Mouse (Mus musculus): ENCODE data around the gene Fam131b.

Gene Fam131b

GRCm38 (mm10) chr6:42324482-42325267, at the start of gene Fam131b:
Gene Fam131b, minus strand, starts transcription at chr6:42324643.
- in situ Hi-C loops (cut with MboI; ENCODE audit: unreplicated experiment in 2 of 2): loop anchor here (5.0 kb wide), 2 partner anchors 97 to 1207 kb away; no protein-coding TSS in a partner anchor

- in situ Hi-C loops (cut with MboI; ENCODE audit: unreplicated experiment in 2 of 2): no loop called here
Observed at GRCm38 (mm10) chr6:42373669-42374430, 49.4 kb upstream of the Fam131b start.

DNA sequence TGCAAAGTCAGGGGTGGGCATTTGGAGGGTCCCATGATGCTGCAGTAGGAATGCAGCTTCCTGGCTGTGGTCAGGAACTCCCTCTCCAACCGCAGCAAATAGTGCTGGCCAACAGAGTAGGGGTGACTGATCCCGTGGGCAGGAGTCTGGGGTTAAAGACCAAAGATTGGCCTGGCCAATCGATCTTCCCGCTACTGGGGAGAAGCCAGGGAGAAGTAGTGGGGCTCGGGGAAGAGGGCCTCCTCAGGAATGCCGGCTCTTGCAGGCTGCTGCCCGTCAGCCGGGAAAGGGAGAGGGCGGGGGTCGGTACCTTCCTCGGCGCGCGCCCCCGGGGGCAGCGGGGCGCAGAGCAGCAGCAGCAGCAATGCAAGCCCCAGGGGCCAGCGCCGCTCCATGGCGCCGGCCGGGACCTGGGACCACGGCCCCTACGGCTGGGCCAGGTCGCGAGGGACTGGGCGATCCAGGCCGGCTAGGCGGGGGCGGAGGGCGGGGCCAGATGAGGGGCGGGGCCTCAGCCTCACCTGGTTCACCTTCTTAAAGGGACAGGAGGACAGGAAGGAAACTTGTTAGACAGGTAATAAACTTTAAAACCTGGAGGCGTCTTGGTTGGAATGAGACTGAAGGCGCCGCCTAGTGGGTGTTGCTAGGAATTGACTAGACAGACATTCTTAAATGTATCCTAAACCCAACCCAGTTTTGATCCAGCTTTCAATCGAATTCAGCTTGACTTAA, 48.5 kb upstream of the Fam131b start, which contains the start of gene Epha1:
Gene Epha1, minus strand, starts transcription at position 453 of the 732 bp plus-strand sequence.
- in situ Hi-C loops (cut with MboI; ENCODE audit: unreplicated experiment in 2 of 2): no loop called here

DNA sequence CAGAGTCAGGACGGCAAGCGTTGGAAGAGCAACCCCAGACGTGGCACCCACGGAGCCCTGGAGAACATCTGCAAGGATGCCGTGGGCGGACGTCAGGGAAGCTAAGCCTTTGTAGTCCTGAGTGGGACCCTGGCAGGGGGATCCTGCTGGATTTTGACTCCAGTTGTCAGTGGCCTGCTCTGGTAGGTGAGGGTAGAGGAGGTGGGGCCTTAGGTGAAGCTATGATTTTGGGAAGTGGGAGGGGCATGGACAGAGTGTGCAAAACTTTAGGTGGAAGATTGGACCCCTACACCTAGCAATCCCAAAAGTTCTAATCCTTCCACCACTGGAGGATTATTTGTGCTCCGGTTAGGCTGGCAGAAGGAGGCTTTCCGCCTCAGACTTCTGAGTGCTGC, 48.0 kb upstream of the Fam131b start:
- in situ Hi-C loops (cut with MboI; ENCODE audit: unreplicated experiment in 2 of 2): no loop called here

GRCm38 (mm10) chr6:42372001-42372400, 47.6 kb upstream of the Fam131b start:
- in situ Hi-C loops (cut with MboI; ENCODE audit: unreplicated experiment in 2 of 2): no loop called here

GRCm38 (mm10) chr6:42370630-42371363, 46.4 kb upstream of the Fam131b start:
- in situ Hi-C loops (cut with MboI; ENCODE audit: unreplicated experiment in 2 of 2): no loop called here

DNA sequence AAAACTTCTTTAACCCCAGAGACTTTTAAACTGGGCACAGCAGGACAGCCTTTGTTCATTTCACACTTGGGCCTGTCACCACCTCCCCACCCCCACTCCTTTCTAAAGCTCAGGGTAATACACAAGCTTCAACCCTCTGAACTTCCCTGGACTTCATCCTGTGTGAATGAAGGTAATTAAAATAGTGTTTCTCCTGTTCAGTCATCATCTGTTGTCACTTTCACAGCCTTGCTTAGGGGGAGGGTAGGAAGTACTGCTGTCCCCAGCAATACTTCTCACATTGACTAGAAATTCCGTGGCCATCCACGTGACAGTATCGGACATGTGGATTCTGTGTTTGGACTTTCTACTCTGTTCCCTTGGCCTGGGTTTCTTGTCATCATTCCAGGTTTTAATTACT, 45.4 kb upstream of the Fam131b start:
- in situ Hi-C loops (cut with MboI; ENCODE audit: unreplicated experiment in 2 of 2): no loop called here

DNA sequence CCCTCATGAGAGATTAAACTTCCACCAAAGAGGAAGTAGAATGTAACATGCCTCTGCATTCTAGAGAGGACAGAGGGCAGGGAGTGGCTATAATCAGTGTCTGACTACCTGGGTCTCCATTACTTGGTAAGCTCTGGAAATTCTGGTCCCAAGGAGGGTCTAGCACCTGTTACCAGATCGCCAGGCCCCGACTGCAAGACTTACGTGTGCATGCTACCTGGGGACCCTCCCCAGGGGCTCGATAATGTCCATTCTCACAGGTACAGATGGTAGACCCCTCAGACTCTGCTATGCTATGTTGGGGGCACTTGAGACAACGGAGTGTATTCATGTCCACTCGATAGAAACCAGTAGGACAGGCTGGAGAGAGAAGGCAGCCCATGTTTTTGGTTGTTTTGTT, 40.8 kb upstream of the Fam131b start:
- in situ Hi-C loops (cut with MboI; ENCODE audit: unreplicated experiment in 2 of 2): no loop called here

DNA sequence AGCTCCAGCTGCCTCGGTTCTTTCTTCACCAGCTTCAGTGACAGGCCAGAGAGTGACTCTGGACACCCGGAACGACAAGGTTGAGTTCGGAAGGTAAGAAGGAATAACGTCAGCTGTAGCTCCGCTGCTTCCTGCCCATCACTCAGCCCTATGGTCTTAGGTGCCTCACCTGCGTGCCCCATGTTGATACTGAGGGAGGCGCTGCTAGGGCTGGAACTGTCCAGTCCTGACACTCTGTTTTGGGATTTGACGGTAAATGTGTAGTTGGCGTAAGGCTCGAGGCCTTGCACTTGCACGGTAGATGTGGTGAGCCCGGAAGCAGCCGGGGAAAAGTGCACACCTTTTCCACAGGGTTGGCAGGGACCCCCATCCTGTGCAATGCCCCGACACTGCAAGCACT, 40.2 kb upstream of the Fam131b start:
- in situ Hi-C loops (cut with MboI; ENCODE audit: unreplicated experiment in 2 of 2): no loop called here

DNA sequence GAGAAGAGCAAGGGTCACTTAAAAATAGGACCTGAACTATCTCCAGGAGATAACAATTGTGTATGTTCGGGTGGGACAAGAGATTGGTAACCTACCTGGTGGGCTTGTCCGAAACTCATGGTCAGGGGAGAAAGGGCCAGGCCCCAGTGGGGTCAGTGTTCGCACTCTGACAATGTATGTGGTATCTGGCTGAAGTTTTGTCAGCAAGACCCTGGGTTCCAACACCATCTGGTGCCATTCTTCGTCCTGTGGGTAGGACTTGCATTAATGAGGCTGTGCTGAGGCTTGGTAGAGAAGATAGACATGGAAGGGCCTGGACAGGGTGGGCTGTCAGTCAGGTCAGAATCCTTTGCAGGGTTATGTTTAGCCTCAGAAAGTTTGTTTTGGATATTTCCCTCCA, 39.6 kb upstream of the Fam131b start:
- in situ Hi-C loops (cut with MboI; ENCODE audit: unreplicated experiment in 2 of 2): no loop called here

GRCm38 (mm10) chr6:42362974-42363373, 38.5 kb upstream of the Fam131b start:
- in situ Hi-C loops (cut with MboI; ENCODE audit: unreplicated experiment in 2 of 2): no loop called here

DNA sequence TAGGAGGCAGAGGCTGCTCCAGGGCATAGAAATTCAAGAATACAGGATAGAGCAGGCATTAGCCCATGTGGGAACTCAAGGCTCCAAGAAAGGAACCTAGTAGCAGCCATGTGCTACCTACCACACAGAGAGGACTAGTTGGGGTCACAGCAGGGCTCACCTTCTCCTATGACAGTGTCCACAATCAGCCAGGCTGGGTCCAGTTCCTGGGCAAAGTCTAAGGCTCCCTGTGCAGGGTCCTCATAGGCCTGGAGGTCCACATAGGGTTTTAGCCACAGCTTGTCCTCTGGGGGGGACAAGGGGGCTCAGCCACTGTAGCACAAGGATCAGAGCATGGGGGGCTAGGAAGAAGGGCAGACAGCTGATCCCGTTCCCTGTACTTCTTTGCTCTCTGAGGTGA, 38.1 kb upstream of the Fam131b start:
- in situ Hi-C loops (cut with MboI; ENCODE audit: unreplicated experiment in 2 of 2): no loop called here

- in situ Hi-C loops (cut with MboI; ENCODE audit: unreplicated experiment in 2 of 2): no loop called here
Observed at GRCm38 (mm10) chr6:42362074-42362473, 37.6 kb upstream of the Fam131b start.

DNA sequence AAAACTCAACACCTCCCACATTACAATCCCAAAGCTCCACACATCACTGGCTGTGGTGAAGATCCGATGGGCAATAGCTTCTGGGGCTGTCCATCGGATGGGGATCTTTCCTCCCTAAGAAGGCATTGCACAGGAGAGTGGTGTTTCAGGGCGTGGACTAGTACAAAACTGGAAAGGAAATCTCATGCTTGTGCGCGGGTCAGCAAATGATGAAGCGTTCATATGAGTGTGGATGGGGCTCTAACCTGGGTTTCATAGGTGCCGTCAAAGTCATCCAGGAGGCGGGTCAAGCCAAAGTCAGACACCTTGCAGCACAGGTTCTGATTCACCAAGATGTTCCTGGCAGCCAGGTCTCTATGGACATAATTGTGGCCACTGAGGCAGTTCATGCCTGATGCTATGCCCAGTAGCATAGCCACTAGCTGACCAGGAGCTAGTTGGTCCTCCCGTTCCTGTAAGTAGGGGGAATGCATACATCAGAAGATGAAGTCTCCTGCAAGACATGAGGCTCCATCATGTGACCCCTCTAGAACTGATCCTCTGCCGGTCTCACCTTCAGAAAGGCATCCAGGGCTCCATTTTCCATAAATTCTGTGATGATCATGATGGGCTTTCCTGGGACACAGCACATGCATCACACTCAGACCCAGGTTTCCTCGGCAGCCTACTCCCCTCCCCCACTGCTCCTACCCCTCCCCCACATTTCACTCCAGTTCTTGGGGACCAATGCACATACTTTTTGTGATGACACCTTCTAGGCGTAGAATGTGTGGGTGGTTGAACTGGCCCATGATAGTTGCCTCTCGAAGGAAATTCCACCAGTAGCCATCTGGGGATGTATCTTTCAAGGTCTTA, 36.8 kb upstream of the Fam131b start:
- in situ Hi-C loops (cut with MboI; ENCODE audit: unreplicated experiment in 2 of 2): no loop called here

- in situ Hi-C loops (cut with MboI; ENCODE audit: unreplicated experiment in 2 of 2): no loop called here
Observed at GRCm38 (mm10) chr6:42360231-42360840, 35.9 kb upstream of the Fam131b start.

DNA sequence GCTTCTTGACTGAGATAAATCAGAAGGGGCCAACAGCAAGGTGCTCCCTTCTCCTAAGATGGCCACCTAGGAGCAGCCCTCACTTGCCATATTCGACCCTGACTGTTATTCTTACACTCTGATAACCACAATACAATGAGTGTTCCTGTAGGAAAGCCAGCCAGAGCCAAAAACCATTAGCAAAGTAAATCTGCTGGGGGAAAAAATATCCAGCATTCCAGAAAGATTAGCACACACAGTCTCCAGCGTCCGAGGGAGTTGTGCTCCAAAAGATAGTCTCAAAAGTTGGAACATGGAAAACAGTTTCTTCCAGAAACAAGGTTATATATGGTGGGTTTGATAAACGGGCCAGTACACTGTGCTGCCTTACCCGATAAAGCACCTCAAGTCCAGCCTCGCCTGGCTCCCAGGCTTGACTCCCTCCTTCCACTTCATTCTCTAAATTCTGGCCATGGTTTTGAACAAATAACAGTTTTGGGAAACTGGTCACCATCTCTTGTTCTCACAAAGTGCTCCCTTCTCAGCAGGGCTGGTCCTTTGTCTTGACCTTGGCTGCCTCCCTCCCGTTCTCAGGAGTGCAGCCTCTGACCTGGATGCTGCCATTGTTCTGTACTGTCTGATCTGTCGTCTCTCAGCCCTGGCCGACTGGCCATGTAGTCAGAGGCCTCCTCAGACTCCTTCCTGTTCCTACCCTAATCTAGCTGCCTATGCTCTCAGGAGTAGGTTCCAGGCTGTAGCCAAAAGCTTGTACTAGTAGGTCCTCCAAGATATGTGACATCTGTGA, 35.1 kb upstream of the Fam131b start:
- in situ Hi-C loops (cut with MboI; ENCODE audit: unreplicated experiment in 2 of 2): no loop called here

DNA sequence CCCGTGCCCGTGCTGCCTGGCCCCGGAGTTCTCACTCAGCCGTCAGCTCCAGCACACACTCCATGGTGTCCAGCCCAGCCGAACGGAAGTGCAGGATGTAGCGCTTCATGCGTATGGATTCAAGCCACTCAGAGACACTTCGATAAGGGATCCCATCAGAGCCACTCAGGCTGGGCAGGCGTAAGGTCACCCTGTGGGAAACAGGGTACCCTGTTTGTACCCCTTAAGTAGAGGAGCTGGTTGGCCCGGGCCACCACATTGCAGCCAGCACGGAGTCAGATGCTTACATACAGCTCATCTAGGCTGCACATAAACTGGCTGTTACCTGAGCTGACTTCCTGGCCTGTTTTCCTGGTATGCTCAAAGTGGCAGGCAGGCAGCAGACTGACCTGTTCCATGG, 34.5 kb upstream of the Fam131b start:
- in situ Hi-C loops (cut with MboI; ENCODE audit: unreplicated experiment in 2 of 2): no loop called here

DNA sequence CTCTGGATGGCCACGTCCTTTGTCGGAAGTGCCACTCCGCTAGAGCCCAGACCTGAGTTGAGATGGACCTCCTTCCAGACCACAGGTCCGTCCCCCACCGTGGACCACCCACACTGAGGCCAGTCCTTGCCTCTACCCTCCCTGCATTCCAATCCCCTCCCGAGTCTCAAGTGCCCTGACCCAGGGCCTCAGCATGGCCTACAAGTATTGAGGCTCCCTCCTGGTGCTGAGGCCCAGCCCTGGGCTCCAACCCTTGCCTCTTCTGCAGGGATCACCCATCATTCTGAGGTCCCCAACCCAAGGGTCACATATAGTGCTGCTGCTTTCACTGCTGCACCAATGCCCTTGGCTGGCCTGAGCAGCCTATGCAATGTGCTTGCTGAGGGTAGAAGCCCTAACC, 33.5 kb upstream of the Fam131b start:
- in situ Hi-C loops (cut with MboI; ENCODE audit: unreplicated experiment in 2 of 2): no loop called here
